9 mouse cellular contexts compared by ENCODE assay signal in genomic region chr4:109156481-109157261, GRCm38 (mm10). TPM values are rescaled to one million over a fixed set of nuclear protein-coding genes. Genes with fewer than 3 reads are reported as not detected.
DNase-seq lines count a peak whose midpoint lies in the region; ATAC-seq and TF ChIP-seq lines count a peak whose summit lies in the region.
"Had no signal": no experiment of that assay in that cellular context is flagged by ENCODE, and none has a peak within 500 bp of the region (broad histone marks: within the 10 kb centered on the region; RNA-seq: fewer than 3 reads in every experiment).

No protein-coding gene starts in this region.

- peaks cover 2 to 5% of the 10 kb centered on the region in 2 experiments; a peak in 1 of 4 replicates for H3K4me1 ChIP-seq in ES-E14 (ENCODE audit: control insufficient read depth in 2 of 2, insufficient read depth in 2 of 2, low read length in 2 of 2, poor library complexity in 1 of 2)
- H3K4me1 ChIP-seq in brown adipose tissue, adult 24 weeks (ENCODE audit: control insufficient read depth, insufficient read depth, insufficient read length, low read length): no peaks in the 10 kb centered on the region
- H3K4me1 ChIP-seq in hindbrain, embryonic 13.5 days (replicated peaks): peaks cover 57% of the 10 kb centered on the region
- H3K4me1 ChIP-seq in midbrain, embryonic 14.5 days (ENCODE audit: control insufficient read depth, insufficient read depth, low read length): peaks cover 17% of the 10 kb centered on the region; the same call in 1 of the 2 replicates
- H3K4me1 ChIP-seq in thymus, adult 2 months (replicated peaks; ENCODE audit: control insufficient read depth, insufficient read depth, low read length): no peaks in the 10 kb centered on the region

- TF ChIP-seq POLR2A in thymus, adult 2 months (IDR thresholded peaks at IDR 0.05; ENCODE audit: control insufficient read depth, extremely low read depth, insufficient read depth, low read length, poor library complexity): no peak

- H3K4me2 ChIP-seq in hindbrain, embryonic 13.5 days: peak overlapping the region; percentile 56
- H3K4me2 ChIP-seq in midbrain, embryonic 14.5 days (ENCODE audit: low read length): peak overlapping the region; percentile 49

- H3K4me3 ChIP-seq in ES-E14 (ENCODE audit: insufficient read depth in 1 of 2, low read depth in 1 of 2, low read length in 2 of 2, poor library complexity in 1 of 2, severe bottlenecking in 1 of 2): no peak overlapping the region
- peak overlapping the region; percentile 43 for H3K4me3 ChIP-seq in brown adipose tissue, adult 24 weeks (ENCODE audit: insufficient read depth, low read depth, low read length)
- peak overlapping the region; percentile 34 for H3K4me3 ChIP-seq in hindbrain, embryonic 13.5 days
- peak overlapping the region; percentile 47 for H3K4me3 ChIP-seq in left cerebral cortex, adult 2 months
- H3K4me3 ChIP-seq in midbrain, embryonic 14.5 days (replicated peaks; ENCODE audit: low read depth, low read length): peak overlapping the region; percentile 27
- H3K4me3 ChIP-seq in thymus, adult 2 months (ENCODE audit: control insufficient read depth, insufficient read depth, low read length): no peak overlapping the region

- in situ Hi-C loops in ES-E14 (cut with MboI; ENCODE audit: low sequenced_read_pairs in 2 of 2, unreplicated experiment in 2 of 2): no loop called here

- H3K9ac ChIP-seq in ES-E14 (ENCODE audit: insufficient read depth, low read depth, low read length, poor library complexity, severe bottlenecking): no peak overlapping the region
- peak overlapping the region; percentile 69 for H3K9ac ChIP-seq in hindbrain, embryonic 13.5 days
- peak overlapping the region; percentile 42 for H3K9ac ChIP-seq in midbrain, embryonic 14.5 days (replicated peaks; ENCODE audit: low read length)

- intact Hi-C loops in left cerebral cortex, adult 2 months (cut with DNase I): loop anchor here (5.0 kb wide), 1 partner anchor 39 kb away; no protein-coding TSS in a partner anchor

- no peaks in the 10 kb centered on the region for H3K27me3 ChIP-seq in hindbrain, embryonic 13.5 days
- no peaks in the 10 kb centered on the region for H3K27me3 ChIP-seq in midbrain, embryonic 14.5 days (ENCODE audit: control insufficient read depth, insufficient read depth, low read length)
- no peaks in the 10 kb centered on the region for H3K27me3 ChIP-seq in thymus, adult 2 months (ENCODE audit: control insufficient read depth, insufficient read depth, low read length)

- H3K27ac ChIP-seq in ES-E14 (ENCODE audit: insufficient read depth, low read depth, low read length, poor library complexity, severe bottlenecking): no peak overlapping the region
- H3K27ac ChIP-seq in brown adipose tissue, adult 24 weeks (replicated peaks; ENCODE audit: low read depth, low read length): peak overlapping the region; percentile 45
- peak overlapping the region; percentile 92 for H3K27ac ChIP-seq in hindbrain, embryonic 13.5 days
- H3K27ac ChIP-seq in left cerebral cortex, adult 2 months: peak overlapping the region; percentile 84
- peak overlapping the region; percentile 87 for H3K27ac ChIP-seq in midbrain, embryonic 14.5 days (replicated peaks; ENCODE audit: low read depth, low read length)
- no peak overlapping the region for H3K27ac ChIP-seq in thymus, adult 2 months (ENCODE audit: control insufficient read depth, insufficient read depth, low read length)
- H3K27ac ChIP-seq: macrophage had no signal

- ATAC-seq in hindbrain, embryonic 13.5 days (ENCODE audit: low FRiP score): peak; percentile 79
- peak; percentile 68 for ATAC-seq in midbrain, embryonic 14.5 days (ENCODE audit: low FRiP score, low TSS enrichment)

- no peak for DNase-seq in ES-E14 (ENCODE audit: low read depth, low spot score)
- peak; percentile 38 to 63 for DNase-seq in frontal cortex, adult 2 months (ENCODE audit: extremely low spot score in 1 of 2, low spot score in 1 of 2)
- peak; percentile 25 to 46 for DNase-seq in left cerebral cortex, adult 2 months (ENCODE audit: extremely low spot score in 1 of 2, low spot score in 2 of 2)
- peak; percentile 74 for DNase-seq in midbrain, embryonic 14.5 days
- DNase-seq in c-Kit-positive CD71-positive TER-119-positive erythroid progenitor cells, embryonic 14.5 days (ENCODE audit: low spot score): no peak
- DNase-seq in thymus, adult 2 months: no peak

- no peaks in the 10 kb centered on the region for H3K9me3 ChIP-seq in ES-E14 (ENCODE audit: control insufficient read depth, insufficient read depth, low read depth, low read length)
- no peaks in the 10 kb centered on the region for H3K9me3 ChIP-seq in hindbrain, embryonic 13.5 days
- H3K9me3 ChIP-seq in midbrain, embryonic 14.5 days (ENCODE audit: control insufficient read depth, low read length): no peaks in the 10 kb centered on the region

- WGBS in hindbrain, embryonic 13.5 days: 35% methylated on average over 24 of the region's 24 CpGs
- WGBS in midbrain, embryonic 14.5 days: 27% methylated on average over 24 of the region's 24 CpGs
- 87% methylated on average over 24 of the region's 24 CpGs for WGBS in thymus, adult 2 months

- no peak for TF ChIP-seq CTCF in left cerebral cortex, adult 2 months (IDR thresholded peaks at IDR 0.05)
- no peak for TF ChIP-seq CTCF in thymus, adult 2 months (IDR thresholded peaks at IDR 0.05; ENCODE audit: borderline replicate concordance, control insufficient read depth, extremely low read depth, insufficient read depth, low read length, poor library complexity)

- no peaks in the 10 kb centered on the region for H3K36me3 ChIP-seq in ES-E14 (ENCODE audit: control insufficient read depth, insufficient read depth, low read length, poor library complexity, severe bottlenecking)
- no peaks in the 10 kb centered on the region for H3K36me3 ChIP-seq in hindbrain, embryonic 13.5 days
- no peaks in the 10 kb centered on the region for H3K36me3 ChIP-seq in midbrain, embryonic 14.5 days (ENCODE audit: control insufficient read depth, insufficient read depth, low read length)
- H3K36me3 ChIP-seq in thymus, adult 2 months (ENCODE audit: control insufficient read depth, insufficient read depth, low read length): no peaks in the 10 kb centered on the region

TF ChIP-seq in ES-E14, 5 proteins besides CTCF, POLR2A, EP300 and RAD21:
- 0 out of 2 replicates have a peak, but pooled peaks have one; percentile 54 for TF ChIP-seq MAFK (IDR thresholded peaks at IDR 0.05; ENCODE audit: insufficient read depth, low read depth, low read length)
- TF ChIP-seq ZC3H11A (IDR thresholded peaks at IDR 0.05; ENCODE audit: borderline replicate concordance, low read depth, low read length): no peak

RNA-seq across cellular contexts. Expression of gene Osbpl9, which starts 45.4 kb away (rescaled TPM):
- 35.6 and 39.5 TPM in 2 replicates for total RNA-seq in ES-E14 (2012; rRNA removed)
- polyA plus RNA-seq in brown adipose tissue, adult 24 weeks (2012; ENCODE audit: insufficient read depth, insufficient read length, missing spikeins): 110 and 120 TPM in 2 replicates
- 60.5 and 70.6 TPM in 2 replicates for polyA plus RNA-seq in frontal cortex, adult 2 months (2012; rRNA removed)
- 90.1 and 92.1 TPM in 2 replicates for polyA plus RNA-seq in hindbrain, embryonic 13.5 days (2015; fragmentation: Nextera tagmentation; extraction: Ambion mirVana)
- total RNA-seq in left cerebral cortex, adult 2 months (2021): 10 to 100 TPM; 56.5 to 58.3 TPM
- 61.9 and 81.1 TPM in 2 replicates for polyA plus RNA-seq in midbrain, embryonic 14.5 days (2014; fragmentation: Nextera tagmentation; extraction: Ambion mirVana)
- polyA plus RNA-seq in thymus, adult 2 months (2012; rRNA removed): 87.0 and 93.2 TPM in 2 replicates

Comparison
In these comparisons a context has a peak if more than half of its experiments do, and no peak if none do; other contexts are left out.
1. DNase-seq: peak in frontal cortex, adult 2 months (2 of 2), left cerebral cortex, adult 2 months (2 of 2) and midbrain, embryonic 14.5 days (single experiment); none in ES-E14 (single experiment), c-Kit-positive CD71-positive TER-119-positive erythroid progenitor cells, embryonic 14.5 days (single experiment) and thymus, adult 2 months (single experiment).
2. H3K27ac ChIP-seq: peak in brown adipose tissue, adult 24 weeks (single experiment), hindbrain, embryonic 13.5 days (single experiment), left cerebral cortex, adult 2 months (single experiment) and midbrain, embryonic 14.5 days (single experiment); none in ES-E14 (single experiment) and thymus, adult 2 months (single experiment).
3. H3K4me3 ChIP-seq: peak in brown adipose tissue, adult 24 weeks (single experiment), hindbrain, embryonic 13.5 days (single experiment), left cerebral cortex, adult 2 months (single experiment) and midbrain, embryonic 14.5 days (single experiment); none in ES-E14 (0 of 2) and thymus, adult 2 months (single experiment).